Mouse (Mus musculus): ENCODE results near the gene Ppp1r35. TPM values are rescaled to one million over a fixed set of nuclear protein-coding genes. Genes with fewer than 3 reads are reported as not detected.
"Not testable (repeated sequence)": the region's sequence is repeated elsewhere in the genome, so short reads cannot be mapped to it uniquely, and the experiment has no call there.

Ppp1r35 gene
- total RNA-seq, 2 experiments from 2014 or later = 28.4 to 38.6 TPM

- DNase-seq = no peak
- intact Hi-C loops (cut with DNase I) = loop anchor here (10.0 kb wide), 1 partner anchor 395 kb away; the partner anchor contains the start of gene Ephb4
Observed at GRCm38 (mm10) chr5:137749196-137749836, 29.3 kb upstream of the Ppp1r35 start.

- intact Hi-C loops (cut with DNase I); DNase-seq: not testable (repeated sequence)
Observed at GRCm38 (mm10) chr5:137750212-137750611, 28.4 kb upstream of the Ppp1r35 start.

- DNase-seq = no peak
- intact Hi-C loops (cut with DNase I) = no loop called here
Observed at GRCm38 (mm10) chr5:137751221-137751887, 27.3 kb upstream of the Ppp1r35 start.

- intact Hi-C loops (cut with DNase I) = no loop called here
- DNase-seq = no peak
Observed at GRCm38 (mm10) chr5:137751988-137752387, 26.7 kb upstream of the Ppp1r35 start.

GRCm38 (mm10) chr5:137753111-137753832 is 25.4 kb upstream of the Ppp1r35 start:
- intact Hi-C loops (cut with DNase I) = no loop called here
- DNase-seq = no peak

GRCm38 (mm10) chr5:137755425-137755824 is 23.2 kb upstream of the Ppp1r35 start:
- DNase-seq = no peak
- intact Hi-C loops (cut with DNase I) = loop anchor here (5.0 kb wide), 1 partner anchor 98 kb away; no protein-coding TSS in a partner anchor

- DNase-seq = no peak
- intact Hi-C loops (cut with DNase I) = loop anchor here (5.0 kb wide), 1 partner anchor 99 kb away; no protein-coding TSS in a partner anchor
Observed at GRCm38 (mm10) chr5:137756106-137756505, 22.5 kb upstream of the Ppp1r35 start.

GRCm38 (mm10) chr5:137756882-137757661 is 21.6 kb upstream of the Ppp1r35 start:
- intact Hi-C loops (cut with DNase I) = loop anchor here (5.0 kb wide), 1 partner anchor 100 kb away; no protein-coding TSS in a partner anchor
- DNase-seq = peak; percentile 91

GRCm38 (mm10) chr5:137757887-137758286 is 20.8 kb upstream of the Ppp1r35 start:
- peak; percentile 87 for DNase-seq
- intact Hi-C loops (cut with DNase I) = loop anchor here (5.0 kb wide), 1 partner anchor 101 kb away; no protein-coding TSS in a partner anchor

- intact Hi-C loops (cut with DNase I) = loop anchor here (5.0 kb wide), 1 partner anchor 102 kb away; no protein-coding TSS in a partner anchor
- DNase-seq = no peak
Observed at GRCm38 (mm10) chr5:137758921-137759534, 19.6 kb upstream of the Ppp1r35 start.

GRCm38 (mm10) chr5:137759971-137760412 is 18.7 kb upstream of the Ppp1r35 start:
- DNase-seq = peak; percentile 96
- intact Hi-C loops (cut with DNase I) = loop anchor here (5.0 kb wide), 1 partner anchor 103 kb away; no protein-coding TSS in a partner anchor

- no peak for DNase-seq
- intact Hi-C loops (cut with DNase I) = no loop called here
Observed at GRCm38 (mm10) chr5:137764609-137765340, 13.9 kb upstream of the Ppp1r35 start.

- no peak for DNase-seq
- intact Hi-C loops (cut with DNase I) = no loop called here
Observed at GRCm38 (mm10) chr5:137766270-137766669, 12.4 kb upstream of the Ppp1r35 start.

- intact Hi-C loops (cut with DNase I) = no loop called here
Observed at GRCm38 (mm10) chr5:137768475-137768874, 10.2 kb upstream of the Ppp1r35 start.

GRCm38 (mm10) chr5:137770709-137771108 is 7.9 kb upstream of the Ppp1r35 start:
- intact Hi-C loops (cut with DNase I) = no loop called here
- DNase-seq = no peak

More at GRCm38 (mm10) chr5:137768475-137768874, 10.2 kb upstream of the Ppp1r35 start:
- DNase-seq = no peak

GRCm38 (mm10) chr5:137772755-137773154 is 5.9 kb upstream of the Ppp1r35 start:
- no peak for DNase-seq
- intact Hi-C loops (cut with DNase I) = no loop called here

GRCm38 (mm10) chr5:137775587-137776290 is 2.9 kb upstream of the Ppp1r35 start:
- intact Hi-C loops (cut with DNase I) = no loop called here
- no peak for DNase-seq

GRCm38 (mm10) chr5:137776408-137776918 is 2.2 kb upstream of the Ppp1r35 start:
- DNase-seq = no peak
- intact Hi-C loops (cut with DNase I) = no loop called here
